Mouse (Mus musculus) ES-Bruce4 (cell line): ENCODE data around the gene Mfap1b. TPM values are rescaled to one million over a fixed set of nuclear protein-coding genes. Genes with fewer than 3 reads are reported as not detected.

Experiments used
- H3K27ac ChIP-seq: 2 replicates; pipeline ENCODE4 v1.5.1; 2012; ENCODE audit warnings: low read length, inconsistent platforms; ENCODE audit not compliant: insufficient read depth
- H3K27me3 ChIP-seq: 2 replicates; pipeline ENCODE4 v1.6.1; 2012; ENCODE audit warnings: mild to moderate bottlenecking, low read length, inconsistent platforms; ENCODE audit not compliant: control insufficient read depth, poor library complexity, insufficient read depth, severe bottlenecking
- H3K36me3 ChIP-seq: 2 replicates; pipeline ENCODE4 v1.6.1; 2012; ENCODE audit warnings: inconsistent platforms, mild to moderate bottlenecking, low read length, moderate library complexity; ENCODE audit not compliant: control insufficient read depth, poor library complexity, insufficient read depth, severe bottlenecking
- H3K4me1 ChIP-seq: one replicate; pipeline ENCODE4 v1.8.1; 2011; ENCODE audit warnings: low read length; ENCODE audit not compliant: control insufficient read depth, insufficient read depth
- H3K4me3 ChIP-seq: 2 replicates; pipeline ENCODE4 v1.5.1; 2011; ENCODE audit warnings: low read depth, mild to moderate bottlenecking, low read length
- H3K9ac ChIP-seq: 2 replicates; pipeline ENCODE4 v1.6.1; 2012; ENCODE audit warnings: low read depth, mild to moderate bottlenecking, inconsistent platforms; ENCODE audit not compliant: poor library complexity, severe bottlenecking
- H3K9me3 ChIP-seq: replicated peaks from 2 replicates; pipeline ENCODE4 v1.6.1; 2012; ENCODE audit warnings: mild to moderate bottlenecking, low read length, inconsistent platforms; ENCODE audit not compliant: control insufficient read depth, poor library complexity, insufficient read depth, severe bottlenecking
- CTCF ChIP-seq: IDR thresholded peaks from one replicate; pipeline ENCODE4 v1.8.1; 2011; ENCODE audit warnings: low read depth, low read length
- EP300 ChIP-seq: IDR thresholded peaks from 2 replicates; pipeline ENCODE4 v1.6.1; 2011; ENCODE audit warnings: low read depth, low read length; ENCODE audit not compliant: insufficient read depth
- POLR2A ChIP-seq: IDR thresholded peaks from one replicate; pipeline ENCODE4 v1.8.1; 2011; ENCODE audit warnings: low read length; ENCODE audit not compliant: insufficient read depth
- polyA plus RNA-seq: library from polyadenylated mRNA; stranded (reverse); fragments of >200 nt; gene quantifications from 2 replicates; pipeline ENCODE4 v1.2.4, GENCODE M21; 2011; ENCODE audit warnings: low read depth; ENCODE audit not compliant: missing spikeins, insufficient read depth, insufficient read length

The Mfap1b gene
- polyA plus RNA-seq, 1 experiment, result 28.0 TPM

DNA sequence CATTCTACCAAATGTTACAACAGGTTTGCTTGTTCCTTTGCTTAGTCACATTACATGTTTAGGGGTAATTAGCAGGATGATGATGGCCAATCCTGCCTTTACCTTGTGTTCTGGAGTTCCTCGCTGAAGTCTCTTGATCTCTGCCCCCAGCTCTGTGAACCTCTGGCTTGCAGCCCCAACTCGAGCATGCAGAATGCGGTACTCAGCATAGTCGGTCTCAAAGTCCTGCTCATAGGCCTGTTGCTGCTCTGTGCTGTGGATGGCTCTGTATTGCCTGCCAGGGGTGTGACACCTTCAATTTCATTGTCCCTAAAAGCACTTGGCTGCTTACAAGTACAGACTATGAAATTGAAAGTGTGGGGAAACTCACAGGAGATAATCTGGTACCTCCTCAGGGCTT is 34.1 kb downstream of the Mfap1b start:
- Histone ChIP-seq H3K27me3 (no peaks in the 10 kb centered on the region), H3K9me3 (no peaks in the 10 kb centered on the region), H3K4me1 (no peaks in the 10 kb centered on the region), H3K36me3 (peaks cover 39% of the 10 kb centered on the region), H3K4me3 (no peak overlapping the region), H3K27ac (no peak overlapping the region), H3K9ac (no peak overlapping the region)
- TF ChIP-seq POLR2A, result no peak
- no peak for TF ChIP-seq CTCF
- TF ChIP-seq EP300, result no peak

DNA sequence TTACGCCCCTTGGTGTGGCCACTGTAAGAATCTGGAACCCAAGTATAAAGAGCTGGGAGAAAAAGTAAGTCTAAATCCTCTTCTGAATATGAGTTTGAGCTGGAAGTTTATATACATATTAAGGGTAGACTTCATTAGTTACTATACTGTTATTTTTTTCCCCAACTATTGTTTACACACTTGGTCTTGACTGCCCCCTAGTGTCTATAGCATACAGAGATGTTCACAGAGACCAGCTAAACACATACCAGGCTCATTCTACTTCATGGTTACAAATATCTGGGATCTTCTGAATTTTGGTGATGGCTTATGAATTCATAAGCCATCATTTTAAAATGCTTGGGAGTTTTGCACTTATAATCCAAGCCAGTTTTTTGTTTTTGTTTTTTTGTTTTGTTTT is 39.0 kb downstream of the Mfap1b start:
- Histone ChIP-seq H3K27ac (no peak overlapping the region), H3K4me1 (no peaks in the 10 kb centered on the region), H3K36me3 (peaks cover 83% of the 10 kb centered on the region), H3K27me3 (no peaks in the 10 kb centered on the region), H3K9ac (no peak overlapping the region), H3K9me3 (no peaks in the 10 kb centered on the region), H3K4me3 (no peak overlapping the region)
- TF ChIP-seq EP300 (no peak), CTCF (no peak), POLR2A (no peak)

GRCm38 (mm10) chr2:121425890-121426289 is 48.0 kb downstream of the Mfap1b start:
- Histone ChIP-seq H3K27ac (no peak overlapping the region), H3K36me3 (peaks cover 82% of the 10 kb centered on the region), H3K9ac (no peak overlapping the region), H3K4me1 (no peaks in the 10 kb centered on the region), H3K9me3 (no peaks in the 10 kb centered on the region), H3K4me3 (no peak overlapping the region), H3K27me3 (no peaks in the 10 kb centered on the region)
- no peak for TF ChIP-seq EP300
- TF ChIP-seq POLR2A, result no peak
- no peak for TF ChIP-seq CTCF

GRCm38 (mm10) chr2:121423166-121423565 is 50.7 kb downstream of the Mfap1b start:
- peaks cover 74% of the 10 kb centered on the region for H3K36me3 ChIP-seq
- TF ChIP-seq POLR2A, result no peak
- no peak for TF ChIP-seq EP300
- TF ChIP-seq CTCF, result no peak
- no peak overlapping the region for H3K4me3 ChIP-seq
- no peak overlapping the region for H3K9ac ChIP-seq
- H3K27me3 ChIP-seq, result no peaks in the 10 kb centered on the region
- no peak overlapping the region for H3K27ac ChIP-seq
- H3K9me3 ChIP-seq, result no peaks in the 10 kb centered on the region
- no peaks in the 10 kb centered on the region for H3K4me1 ChIP-seq

GRCm38 (mm10) chr2:121418476-121418875 is 55.4 kb downstream of the Mfap1b start:
- Histone ChIP-seq H3K4me3 (no peak overlapping the region), H3K9me3 (no peaks in the 10 kb centered on the region), H3K4me1 (no peaks in the 10 kb centered on the region), H3K27ac (no peak overlapping the region), H3K27me3 (no peaks in the 10 kb centered on the region), H3K36me3 (peaks cover 65% of the 10 kb centered on the region), H3K9ac (no peak overlapping the region)
- TF ChIP-seq EP300, result no peak
- no peak for TF ChIP-seq CTCF
- TF ChIP-seq POLR2A, result no peak

DNA sequence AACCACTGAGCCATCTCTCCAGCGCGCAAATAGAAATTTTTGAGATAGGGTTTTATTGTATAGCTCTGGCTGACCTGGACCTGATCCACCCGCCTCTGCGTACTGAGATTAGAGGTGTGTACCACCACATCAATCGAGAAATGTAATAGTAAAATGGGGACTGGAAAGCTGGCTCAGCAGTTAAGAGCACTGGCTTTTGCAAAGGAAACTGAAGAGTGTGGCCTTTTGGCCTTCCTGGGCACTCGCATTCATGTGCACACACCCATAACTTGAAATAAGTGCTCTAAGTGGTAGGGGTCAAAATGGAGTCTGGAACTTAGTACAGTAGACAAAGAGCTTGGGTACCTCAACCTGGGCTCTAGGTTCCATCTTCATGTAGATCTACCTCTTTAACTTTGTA is 57.5 kb downstream of the Mfap1b start:
- Histone ChIP-seq H3K4me3 (no peak overlapping the region), H3K9ac (no peak overlapping the region), H3K36me3 (peaks cover 46% of the 10 kb centered on the region), H3K9me3 (no peaks in the 10 kb centered on the region), H3K4me1 (no peaks in the 10 kb centered on the region), H3K27me3 (no peaks in the 10 kb centered on the region), H3K27ac (no peak overlapping the region)
- no peak for TF ChIP-seq EP300
- TF ChIP-seq CTCF, result no peak
- no peak for TF ChIP-seq POLR2A
